Mouse (Mus musculus): ENCODE measurements around the gene Phka2.

Gene Phka2

GRCm38 (mm10) chrX:160598562-160599458 is 96.8 kb downstream of the Phka2 start:
- DNase-seq (ENCODE audit: low read depth in 1 of 2, low spot score in 2 of 2) = no peak

GRCm38 (mm10) chrX:160601053-160601452 is 99.1 kb downstream of the Phka2 start:
- DNase-seq (ENCODE audit: low read depth in 1 of 2, low spot score in 2 of 2) = no peak

- no peak for DNase-seq (ENCODE audit: low read depth in 1 of 2, low spot score in 2 of 2)
Measured at GRCm38 (mm10) chrX:160602770-160603169, 100.8 kb downstream of the Phka2 start.

GRCm38 (mm10) chrX:160603316-160603715 is 101.3 kb downstream of the Phka2 start:
- DNase-seq (ENCODE audit: low read depth in 1 of 2, low spot score in 2 of 2) = no peak

- DNase-seq (ENCODE audit: low read depth in 1 of 2, low spot score in 2 of 2) = no peak
Measured at GRCm38 (mm10) chrX:160603981-160604541, 102.1 kb downstream of the Phka2 start.

DNA sequence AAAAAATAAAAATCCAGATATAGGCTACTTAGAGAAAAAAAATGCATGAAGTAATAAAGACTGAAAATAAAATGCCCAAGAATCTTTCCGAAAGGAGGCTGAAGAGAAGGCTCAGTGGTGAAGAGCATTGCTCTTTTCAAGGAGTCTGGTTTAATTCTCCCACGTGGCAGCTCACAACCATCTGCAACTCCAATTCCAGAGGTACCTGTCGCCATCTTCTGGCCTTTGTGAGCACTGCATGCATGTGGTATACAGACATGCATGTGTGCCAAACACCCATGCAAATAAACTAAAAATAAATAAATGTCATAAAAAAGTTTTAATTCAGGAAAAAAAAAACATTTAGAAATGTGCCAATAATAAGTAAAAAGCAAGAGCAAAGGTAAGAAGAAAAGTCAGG is 107.9 kb downstream of the Phka2 start:
- DNase-seq (ENCODE audit: low read depth in 1 of 2, low spot score in 2 of 2) = no peak

DNA sequence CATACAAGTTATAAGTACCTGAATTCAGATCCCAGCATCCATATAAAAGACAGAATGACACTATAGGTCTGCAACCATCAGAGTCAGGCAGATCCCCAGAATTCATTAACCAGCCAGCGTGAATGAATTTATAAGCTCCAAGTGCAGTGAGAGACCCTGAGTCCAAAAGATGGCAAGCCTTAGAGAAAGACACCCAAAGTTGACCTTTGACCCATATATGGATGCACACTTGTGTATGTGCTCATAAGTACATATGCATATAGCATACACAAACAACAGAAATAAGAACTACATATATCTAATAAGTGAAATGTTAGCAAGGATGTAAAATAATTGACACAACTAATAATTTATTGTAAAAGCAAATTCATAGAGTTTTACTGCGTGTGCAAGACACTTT is 108.5 kb downstream of the Phka2 start:
- no peak for DNase-seq (ENCODE audit: low read depth in 1 of 2, low spot score in 2 of 2)

GRCm38 (mm10) chrX:160610882-160611644 is 109.1 kb downstream of the Phka2 start:
- DNase-seq (ENCODE audit: low read depth in 1 of 2, low spot score in 2 of 2) = no peak
